Mouse (Mus musculus): ENCODE data around the gene Urm1. TPM values are rescaled to one million over a fixed set of nuclear protein-coding genes. Genes with fewer than 3 reads are reported as not detected.

Gene Urm1
- total and polyA plus RNA-seq, 3 experiments, result 15.2 to 43.5 (median 19.9) TPM

DNA sequence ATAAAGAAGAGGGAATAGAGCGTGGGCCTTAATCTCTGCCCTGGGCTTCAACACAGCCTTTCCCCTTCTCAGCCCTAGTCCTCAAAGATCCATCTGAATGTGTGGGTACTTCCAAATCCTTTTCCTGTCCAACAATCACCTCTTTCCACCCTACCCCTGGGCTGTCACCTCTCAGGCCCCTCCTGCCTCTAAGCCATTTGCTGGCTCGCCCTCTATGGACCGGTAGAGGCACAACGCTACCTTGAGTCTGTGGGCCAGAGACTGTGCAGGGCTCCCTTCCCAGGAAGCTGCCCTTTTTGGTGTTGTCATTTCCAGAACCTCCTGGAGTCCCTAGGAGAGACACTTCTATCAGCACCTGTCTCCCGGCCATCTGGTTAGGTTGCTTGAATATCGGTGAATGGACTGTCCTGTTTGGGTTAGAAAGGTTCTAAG, 16.5 kb upstream of the Urm1 start:
- Histone ChIP-seq H3K4me3 (ENCODE audit: low read depth, low read length) (peak overlapping the region; percentile 92; the same call in 1 of the 2 replicates), H3K9me3 (replicated peaks) (no peaks in the 10 kb centered on the region), H3K4me1 (ENCODE audit: insufficient read depth, low read depth, low read length) (peaks cover 17% of the 10 kb centered on the region), H3K27me3 (ENCODE audit: insufficient read depth, low read length) (peaks cover 13% of the 10 kb centered on the region), H3K36me3 (replicated peaks) (peaks cover 42% of the 10 kb centered on the region)
- DNase-seq (ENCODE audit: low spot score) (peak; percentile 67), ATAC-seq (ENCODE audit: extremely low read depth, insufficient number of reproducible peaks, low FRiP score, poor library complexity, severe bottlenecking) (peak; percentile 66; the same call in 1 of the 2 replicates)
- TF ChIP-seq CTCF (IDR thresholded peaks at IDR 0.05; ENCODE audit: low read depth, low read length) (0 out of 2 replicates have a peak, but pooled peaks have one; percentile 5), TAL1 (conservative IDR thresholded peaks at IDR 0.05; ENCODE audit: low read depth, low read length) (no peak)

DNA sequence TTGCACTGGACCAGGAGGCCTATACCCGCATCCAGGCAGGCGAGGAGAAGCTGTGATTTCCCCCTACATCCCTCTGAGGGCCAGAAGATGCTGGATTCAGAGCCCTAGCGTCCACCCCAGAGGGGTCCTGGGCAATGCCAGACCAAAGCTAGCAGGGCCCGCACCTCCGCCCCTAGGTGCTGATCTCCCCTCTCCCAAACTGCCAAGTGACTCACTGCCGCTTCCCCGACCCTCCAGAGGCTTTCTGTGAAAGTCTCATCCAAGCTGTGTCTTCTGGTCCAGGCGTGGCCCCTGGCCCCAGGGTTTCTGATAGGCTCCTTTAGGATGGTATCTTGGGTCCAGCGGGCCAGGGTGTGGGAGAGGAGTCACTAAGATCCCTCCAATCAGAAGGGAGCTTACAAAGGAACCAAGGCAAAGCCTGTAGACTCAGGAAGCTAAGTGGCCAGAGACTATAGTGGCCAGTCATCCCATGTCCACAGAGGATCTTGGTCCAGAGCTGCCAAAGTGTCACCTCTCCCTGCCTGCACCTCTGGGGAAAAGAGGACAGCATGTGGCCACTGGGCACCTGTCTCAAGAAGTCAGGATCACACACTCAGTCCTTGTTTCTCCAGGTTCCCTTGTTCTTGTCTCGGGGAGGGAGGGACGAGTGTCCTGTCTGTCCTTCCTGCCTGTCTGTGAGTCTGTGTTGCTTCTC, 4.0 kb upstream of the Urm1 start:
- no peak for DNase-seq (ENCODE audit: low spot score)
- Histone ChIP-seq H3K36me3 (replicated peaks) (peaks cover 48% of the 10 kb centered on the region), H3K9me3 (replicated peaks) (no peaks in the 10 kb centered on the region), H3K4me3 (ENCODE audit: low read depth, low read length) (no peak overlapping the region), H3K4me1 (ENCODE audit: insufficient read depth, low read depth, low read length) (peaks cover 28% of the 10 kb centered on the region), H3K27me3 (ENCODE audit: insufficient read depth, low read length) (no peaks in the 10 kb centered on the region)
- no peak for ATAC-seq (ENCODE audit: extremely low read depth, insufficient number of reproducible peaks, low FRiP score, poor library complexity, severe bottlenecking)
- TF ChIP-seq POLR2AphosphoS5 (IDR thresholded peaks at IDR 0.05; ENCODE audit: insufficient replicate concordance, low read depth, low read length), result no peak
- no peak for TF ChIP-seq CTCF (IDR thresholded peaks at IDR 0.05; ENCODE audit: low read depth, low read length)
- no peak for TF ChIP-seq GATA1 (IDR thresholded peaks at IDR 0.05; ENCODE audit: borderline replicate concordance, low read length)
- no peak for TF ChIP-seq TAL1 (conservative IDR thresholded peaks at IDR 0.05; ENCODE audit: low read depth, low read length)
- no peak for TF ChIP-seq GATA2 (IDR thresholded peaks at IDR 0.05; ENCODE audit: borderline replicate concordance, low read depth, low read length)

DNA sequence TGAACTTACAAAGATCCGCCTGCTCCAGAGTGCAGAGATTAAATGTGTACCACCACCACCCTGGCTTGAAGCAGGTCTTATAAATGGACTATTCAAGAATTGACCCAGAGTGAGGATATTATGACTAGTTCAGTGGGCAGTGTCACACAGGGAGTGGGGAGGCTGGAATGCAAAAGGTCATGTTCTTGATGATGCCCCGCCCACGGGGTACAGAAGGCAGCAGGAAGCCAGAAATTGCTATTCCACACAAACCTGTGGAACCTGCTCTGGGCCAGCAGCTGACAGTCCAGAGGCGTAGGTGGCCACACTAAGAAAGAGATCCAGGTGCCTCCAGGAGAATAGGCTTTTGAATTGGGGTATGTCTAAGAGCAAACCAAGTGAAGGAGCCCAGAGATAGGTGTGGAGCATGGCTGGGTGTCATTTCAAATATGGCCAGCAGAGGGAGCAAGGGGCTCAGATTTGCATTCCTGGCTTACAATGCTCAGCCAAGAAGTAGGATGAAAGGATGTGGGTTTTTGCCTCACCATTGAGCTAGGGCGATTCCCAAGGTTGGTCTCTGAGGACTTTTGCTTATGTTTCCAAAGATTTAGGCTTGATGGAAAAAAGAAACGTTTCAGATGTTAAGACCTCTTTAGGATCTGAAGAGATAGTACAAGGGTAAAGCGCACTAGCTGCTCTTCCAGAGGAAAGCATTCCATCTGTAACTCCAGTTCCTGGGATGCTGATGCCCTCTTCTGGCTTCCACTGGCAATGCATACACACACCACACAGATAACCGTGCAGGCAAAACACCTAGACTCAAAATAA, 2.2 kb upstream of the Urm1 start:
- Histone ChIP-seq H3K27me3 (ENCODE audit: insufficient read depth, low read length) (no peaks in the 10 kb centered on the region), H3K4me3 (ENCODE audit: low read depth, low read length) (no peak overlapping the region), H3K36me3 (replicated peaks) (peaks cover 30% of the 10 kb centered on the region), H3K4me1 (ENCODE audit: insufficient read depth, low read depth, low read length) (peaks cover 30% of the 10 kb centered on the region), H3K9me3 (replicated peaks) (no peaks in the 10 kb centered on the region)
- TF ChIP-seq CTCF (IDR thresholded peaks at IDR 0.05; ENCODE audit: low read depth, low read length) (peak; percentile 96), GATA2 (IDR thresholded peaks at IDR 0.05; ENCODE audit: borderline replicate concordance, low read depth, low read length) (no peak), POLR2AphosphoS5 (IDR thresholded peaks at IDR 0.05; ENCODE audit: insufficient replicate concordance, low read depth, low read length) (no peak), TAL1 (conservative IDR thresholded peaks at IDR 0.05; ENCODE audit: low read depth, low read length) (no peak)
- DNase-seq (ENCODE audit: low spot score) (peak; percentile 65), ATAC-seq (ENCODE audit: extremely low read depth, insufficient number of reproducible peaks, low FRiP score, poor library complexity, severe bottlenecking) (peak; percentile 22; the same call in 1 of the 2 replicates)

DNA sequence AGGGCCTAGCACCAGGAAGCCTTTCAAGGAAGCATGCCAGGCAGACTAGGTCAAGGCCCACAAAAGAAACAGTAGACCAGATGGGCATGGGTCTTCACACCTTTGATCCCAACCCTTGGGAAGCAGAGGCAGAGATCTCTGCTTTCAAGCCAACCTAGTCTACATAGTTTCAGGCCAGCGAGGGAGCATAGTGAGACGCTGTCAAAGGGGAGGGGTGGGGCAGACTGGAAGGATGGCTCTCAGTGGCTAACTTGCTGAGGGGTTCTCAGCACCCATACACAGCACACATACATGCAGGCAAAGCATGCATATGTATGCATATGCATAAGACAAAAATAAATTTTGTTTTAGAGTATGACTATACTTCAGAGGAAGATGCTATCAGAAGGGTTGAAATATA, 512 bp upstream of the Urm1 start:
- Histone ChIP-seq H3K27me3 (ENCODE audit: insufficient read depth, low read length) (no peaks in the 10 kb centered on the region), H3K4me1 (ENCODE audit: insufficient read depth, low read depth, low read length) (peaks cover 30% of the 10 kb centered on the region), H3K4me3 (ENCODE audit: low read depth, low read length) (no peak overlapping the region; the same call in 1 of the 2 replicates), H3K9me3 (replicated peaks) (no peaks in the 10 kb centered on the region), H3K36me3 (replicated peaks) (peaks cover 20% of the 10 kb centered on the region)
- TF ChIP-seq TAL1 (conservative IDR thresholded peaks at IDR 0.05; ENCODE audit: low read depth, low read length) (no peak), CTCF (IDR thresholded peaks at IDR 0.05; ENCODE audit: low read depth, low read length) (no peak), POLR2AphosphoS5 (IDR thresholded peaks at IDR 0.05; ENCODE audit: insufficient replicate concordance, low read depth, low read length) (no peak), GATA2 (IDR thresholded peaks at IDR 0.05; ENCODE audit: borderline replicate concordance, low read depth, low read length) (no peak), GATA1 (IDR thresholded peaks at IDR 0.05; ENCODE audit: borderline replicate concordance, low read length) (no peak)
- DNase-seq (ENCODE audit: low spot score), result no peak
- ATAC-seq (ENCODE audit: extremely low read depth, insufficient number of reproducible peaks, low FRiP score, poor library complexity, severe bottlenecking), result no peak

DNA sequence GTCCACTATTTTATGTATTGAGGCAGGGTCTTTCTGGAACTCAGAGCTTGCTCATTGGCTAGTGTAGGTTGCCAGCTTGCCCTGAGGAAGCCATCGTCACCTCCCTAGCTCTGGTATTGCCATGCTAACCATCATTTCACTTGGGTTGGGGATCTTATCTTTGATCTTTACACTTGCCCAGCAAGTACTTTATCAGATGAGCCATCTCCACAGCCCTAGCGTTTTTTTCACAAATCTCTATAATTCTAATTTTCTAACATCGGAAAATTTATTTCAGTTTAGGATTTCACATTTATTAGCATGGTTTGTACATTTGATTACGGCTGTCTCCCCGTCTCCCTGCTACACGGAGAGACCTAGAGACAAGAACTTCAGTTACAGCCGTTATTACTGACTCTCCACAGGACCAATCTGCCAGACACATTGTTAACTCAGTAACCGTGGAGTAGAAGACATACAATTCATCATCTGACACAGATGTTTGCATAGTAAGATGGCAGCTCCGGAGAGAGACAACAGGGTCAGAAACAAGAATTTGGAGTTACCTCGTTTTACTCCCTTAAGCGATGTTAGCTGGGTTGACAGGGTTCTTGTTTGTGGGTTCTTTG, 6.5 kb downstream of the Urm1 start:
- Histone ChIP-seq H3K4me3 (ENCODE audit: low read depth, low read length) (peak overlapping the region; percentile 96), H3K9me3 (replicated peaks) (no peaks in the 10 kb centered on the region), H3K4me1 (ENCODE audit: insufficient read depth, low read depth, low read length) (peaks cover 32% of the 10 kb centered on the region), H3K27me3 (ENCODE audit: insufficient read depth, low read length) (no peaks in the 10 kb centered on the region), H3K36me3 (replicated peaks) (peaks cover 34% of the 10 kb centered on the region)
- TF ChIP-seq POLR2AphosphoS5 (IDR thresholded peaks at IDR 0.05; ENCODE audit: insufficient replicate concordance, low read depth, low read length) (no peak), GATA2 (IDR thresholded peaks at IDR 0.05; ENCODE audit: borderline replicate concordance, low read depth, low read length) (no peak), GATA1 (IDR thresholded peaks at IDR 0.05; ENCODE audit: borderline replicate concordance, low read length) (no peak), TAL1 (conservative IDR thresholded peaks at IDR 0.05; ENCODE audit: low read depth, low read length) (no peak), CTCF (IDR thresholded peaks at IDR 0.05; ENCODE audit: low read depth, low read length) (no peak)
- ATAC-seq (ENCODE audit: extremely low read depth, insufficient number of reproducible peaks, low FRiP score, poor library complexity, severe bottlenecking) (no peak), DNase-seq (ENCODE audit: low spot score) (no peak)
